Mouse (Mus musculus) heart, embryonic 15.5 days (tissue): ENCODE data around the gene Fbf1. TPM values are rescaled to one million over a fixed set of nuclear protein-coding genes. Genes with fewer than 3 reads are reported as not detected.

Source experiments
- ATAC-seq: fragments of 200-750 bp; cut with Nextera tagmentation; replicated peaks from 2 replicates; pipeline ENCODE4 v1.8.0; 2017; ENCODE audit warnings: low read depth, moderate TSS enrichment; ENCODE audit not compliant: insufficient number of reproducible peaks, insufficient read depth, low FRiP score
- H3K27ac ChIP-seq: fragments of 300-500 bp; sonication (generic); 2 replicates; pipeline ENCODE4 v1.5.1; 2015; ENCODE audit warnings: mild to moderate bottlenecking, inconsistent platforms
- H3K27me3 ChIP-seq: fragments of 300-500 bp; sonication (generic); 2 replicates; pipeline ENCODE4 v1.6.1; 2015; ENCODE audit warnings: inconsistent platforms
- H3K36me3 ChIP-seq: fragments of 300-500 bp; sonication (generic); 2 replicates; pipeline ENCODE4 v1.6.1; 2015; ENCODE audit warnings: mild to moderate bottlenecking, inconsistent platforms
- H3K4me1 ChIP-seq: fragments of 300-500 bp; sonication (generic); replicated peaks from 2 replicates; pipeline ENCODE4 v1.6.1; 2015; ENCODE audit warnings: inconsistent platforms
- H3K4me2 ChIP-seq: fragments of 300-500 bp; sonication (generic); 2 replicates; pipeline ENCODE4 v1.6.1; 2015; ENCODE audit warnings: inconsistent platforms, mild to moderate bottlenecking, moderate library complexity
- H3K4me3 ChIP-seq: fragments of 300-500 bp; sonication (generic); 2 replicates; pipeline ENCODE4 v1.5.1; 2015; ENCODE audit warnings: mild to moderate bottlenecking, inconsistent platforms
- H3K9ac ChIP-seq: fragments of 300-500 bp; sonication (generic); 2 replicates; pipeline ENCODE4 v1.6.1; 2015; ENCODE audit warnings: mild to moderate bottlenecking, inconsistent platforms
- H3K9me3 ChIP-seq: fragments of 300-500 bp; sonication (generic); replicated peaks from 2 replicates; pipeline ENCODE4 v1.6.1; 2016; ENCODE audit warnings: inconsistent platforms
- WGBS: fragments of 180-500 bp; shearing (Covaris S2); methylation state at CpG from one replicate; pipeline ENCODE4 v1.1.7; 2015; ENCODE audit warnings: mixed read lengths; 5-methylcytosine and 5-hydroxymethylcytosine counted together
- polyA plus RNA-seq: library from polyadenylated mRNA; unstranded; fragments of >200 nt; fragmentation: Nextera tagmentation; extraction: Ambion mirVana; gene quantifications from 2 replicates; pipeline ENCODE4 v1.2.1, GENCODE M21; 2015

Gene Fbf1
- polyA plus RNA-seq = 19.8 and 26.0 TPM in 2 replicates

DNA sequence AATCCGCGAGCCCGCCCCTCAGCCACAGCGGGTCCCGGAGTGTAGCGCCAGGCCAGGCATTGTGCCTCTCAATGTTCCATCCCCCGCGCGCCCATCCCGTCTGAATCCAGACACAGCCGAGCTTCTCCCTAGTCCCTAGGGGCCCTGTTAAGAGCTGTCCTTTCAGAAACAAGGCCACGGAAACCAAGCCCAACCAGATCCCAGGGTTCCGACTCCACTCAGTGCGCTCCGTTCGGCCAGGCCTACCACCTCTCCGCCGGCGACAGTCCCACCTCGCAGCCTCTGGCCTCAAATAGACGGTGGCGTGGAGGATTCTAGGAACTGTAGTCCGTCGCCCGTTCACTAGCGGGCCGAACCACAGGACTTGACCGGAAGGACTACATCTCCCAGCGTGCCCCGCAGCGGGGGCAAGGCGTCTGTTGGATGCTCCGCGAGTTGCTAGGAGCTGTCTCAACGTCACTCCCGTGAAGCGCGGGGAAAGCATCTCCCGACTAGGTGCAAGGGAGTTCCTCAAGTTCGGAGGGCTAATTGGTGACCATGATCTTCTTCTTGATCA, at the start of gene Fbf1:
Fbf1 (minus strand) TSS at position 283 of the 556 bp plus-strand sequence.
- Histone ChIP-seq H3K9ac (peak within 1 kb of the TSS; percentile 75), H3K9me3 (no peaks in the 10 kb centered on the region), H3K4me2 (peak within 1 kb of the TSS; percentile 83), H3K4me1 (peaks cover 19% of the 10 kb centered on the region), H3K4me3 (peak within 1 kb of the TSS; percentile 73), H3K27me3 (no peaks in the 10 kb centered on the region), H3K27ac (peak within 1 kb of the TSS; percentile 96), H3K36me3 (peaks cover 21% of the 10 kb centered on the region)
- ATAC-seq = peak; percentile 96
- under 1% methylated on average over 40 of the region's 40 CpGs for WGBS

DNA sequence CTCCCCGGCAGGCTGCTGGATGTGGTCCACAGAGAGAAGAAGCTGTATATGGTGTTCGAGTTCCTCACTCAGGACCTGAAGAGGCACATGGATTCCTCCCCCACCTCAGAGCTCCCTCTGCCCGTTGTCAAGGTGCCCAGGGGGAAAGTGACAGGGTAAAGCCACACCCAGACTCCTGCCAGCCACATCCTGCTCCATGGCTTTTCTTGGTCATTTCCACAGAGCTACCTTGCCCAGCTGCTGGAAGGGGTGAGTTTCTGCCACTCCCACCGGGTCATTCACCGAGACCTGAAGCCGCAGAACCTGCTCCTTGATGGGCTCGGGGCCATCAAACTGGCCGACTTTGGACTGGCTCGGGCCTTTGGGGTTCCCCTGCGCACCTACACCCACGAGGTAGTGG, 48.6 kb upstream of the Fbf1 start:
- no peak for ATAC-seq
- Histone ChIP-seq H3K4me3 (no peak overlapping the region), H3K4me2 (no peak overlapping the region), H3K4me1 (peaks cover 27% of the 10 kb centered on the region), H3K36me3 (peaks cover 4% of the 10 kb centered on the region; the same call in 1 of the 2 replicates), H3K27ac (no peak overlapping the region), H3K27me3 (peaks cover 12% of the 10 kb centered on the region), H3K9me3 (no peaks in the 10 kb centered on the region), H3K9ac (no peak overlapping the region)
- WGBS = 80% methylated on average over 11 of the region's 11 CpGs

DNA sequence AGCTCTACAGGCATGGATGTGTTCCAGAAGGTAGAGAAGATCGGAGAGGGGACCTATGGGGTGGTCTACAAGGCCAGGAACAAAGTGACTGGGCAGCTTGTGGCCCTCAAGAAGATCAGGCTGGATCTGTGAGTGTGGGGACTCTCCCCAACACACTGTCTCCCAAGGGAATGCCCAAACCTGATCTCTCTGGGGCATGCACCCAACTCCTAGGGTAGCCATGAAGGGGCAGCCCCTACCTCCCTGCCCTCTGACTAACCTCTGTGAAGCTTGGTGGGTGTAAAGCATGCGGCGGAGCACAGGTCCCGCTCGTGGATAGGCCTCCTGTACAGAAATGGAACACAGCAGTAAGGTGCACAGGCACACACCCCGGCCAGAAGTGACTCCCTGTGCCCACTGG, 48.0 kb upstream of the Fbf1 start:
- Histone ChIP-seq H3K27me3 (peaks cover 6% of the 10 kb centered on the region), H3K36me3 (peaks cover 4% of the 10 kb centered on the region; the same call in 1 of the 2 replicates), H3K27ac (no peak overlapping the region), H3K9ac (no peak overlapping the region), H3K4me1 (peaks cover 26% of the 10 kb centered on the region), H3K4me2 (no peak overlapping the region), H3K4me3 (no peak overlapping the region), H3K9me3 (no peaks in the 10 kb centered on the region)
- ATAC-seq = no peak
- 86% methylated on average over 6 of the region's 6 CpGs for WGBS

DNA sequence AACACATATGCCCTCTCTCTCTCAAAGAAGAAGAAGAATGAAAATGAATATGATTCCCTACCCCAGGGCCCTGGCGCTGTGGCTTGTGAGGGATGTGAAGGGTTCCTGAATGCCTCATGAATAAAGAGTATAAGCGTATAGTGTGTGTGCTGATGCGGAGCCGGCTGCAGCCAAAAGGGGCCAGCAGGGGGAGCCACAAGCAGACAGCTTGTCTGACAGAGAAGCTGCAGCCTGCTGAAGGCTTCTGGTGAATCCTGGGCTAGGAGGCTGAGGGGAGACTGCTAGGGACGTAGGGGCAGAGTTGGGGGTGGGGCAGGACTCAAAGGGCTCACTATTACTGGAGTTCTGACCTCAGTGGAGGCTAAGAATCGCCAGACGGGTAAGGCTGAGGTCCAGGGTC, 47.2 kb upstream of the Fbf1 start:
- peaks cover 4% of the 10 kb centered on the region; the same call in 1 of the 2 replicates for H3K36me3 ChIP-seq
- no peak for ATAC-seq
- H3K27ac ChIP-seq = no peak overlapping the region
- no peak overlapping the region for H3K9ac ChIP-seq
- H3K4me2 ChIP-seq = no peak overlapping the region
- 82% methylated on average over 7 of the region's 7 CpGs for WGBS
- H3K27me3 ChIP-seq = no peaks in the 10 kb centered on the region
- H3K4me3 ChIP-seq = no peak overlapping the region
- H3K9me3 ChIP-seq = no peaks in the 10 kb centered on the region
- peaks cover 24% of the 10 kb centered on the region for H3K4me1 ChIP-seq

DNA sequence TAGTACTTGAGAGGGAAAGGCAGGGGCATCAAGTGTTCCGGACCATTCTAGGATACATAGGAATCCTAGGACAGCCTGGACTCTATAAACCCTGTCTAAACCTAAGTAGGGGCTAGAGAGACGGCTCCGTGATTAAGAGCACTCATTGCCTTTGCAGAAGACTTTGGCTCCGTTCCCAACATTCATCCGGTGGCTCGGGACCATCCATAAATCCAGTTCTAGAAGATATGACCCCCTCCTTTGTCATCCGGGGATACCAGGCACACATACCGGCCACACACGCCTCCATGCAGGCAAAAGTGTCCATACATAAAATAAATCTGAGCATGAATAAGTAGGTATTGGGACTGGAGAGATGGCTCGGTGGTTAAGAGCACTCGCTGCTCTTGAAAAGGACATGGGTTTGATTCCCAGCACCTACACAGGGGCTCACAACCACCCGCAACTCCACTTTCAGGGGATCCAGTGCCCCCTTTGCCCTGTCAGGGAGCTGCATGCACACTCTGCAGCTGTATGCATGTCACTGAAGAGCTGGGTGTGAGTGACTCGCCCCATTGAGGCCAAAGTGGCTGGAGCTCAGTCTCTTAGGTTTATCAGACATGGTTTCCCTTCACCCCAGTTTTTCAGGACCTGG, 46.0 kb upstream of the Fbf1 start:
- peaks cover 14% of the 10 kb centered on the region for H3K4me1 ChIP-seq
- H3K4me3 ChIP-seq = no peak overlapping the region
- no peaks in the 10 kb centered on the region for H3K27me3 ChIP-seq
- no peak for ATAC-seq
- no peak overlapping the region for H3K27ac ChIP-seq
- peaks cover 4% of the 10 kb centered on the region; the same call in 1 of the 2 replicates for H3K36me3 ChIP-seq
- WGBS = 78% methylated on average over 13 of the region's 13 CpGs
- H3K9ac ChIP-seq = no peak overlapping the region
- H3K9me3 ChIP-seq = no peaks in the 10 kb centered on the region
- no peak overlapping the region for H3K4me2 ChIP-seq

DNA sequence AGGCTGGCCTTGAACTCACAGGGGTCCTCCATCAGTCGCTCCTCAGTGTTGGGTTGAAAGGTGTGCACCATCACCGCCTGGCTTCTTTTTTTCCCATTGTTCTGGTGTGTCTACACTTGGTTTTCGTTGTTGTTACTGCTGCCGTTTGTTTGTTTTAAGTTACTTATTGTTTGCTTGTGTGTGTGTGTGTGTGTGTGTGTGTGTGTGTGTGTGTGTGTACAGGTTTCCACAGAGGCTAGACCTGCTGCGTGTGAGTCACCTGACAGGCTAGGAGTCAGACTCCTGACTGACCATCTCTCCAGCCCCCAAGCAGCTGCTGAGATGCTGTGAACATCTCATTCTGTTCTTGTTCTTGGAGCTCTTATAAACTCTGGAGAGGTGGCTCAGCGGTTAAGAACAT, 44.9 kb upstream of the Fbf1 start:
- Histone ChIP-seq H3K4me3 (no peak overlapping the region), H3K4me2 (no peak overlapping the region), H3K9me3 (no peaks in the 10 kb centered on the region), H3K27me3 (no peaks in the 10 kb centered on the region), H3K4me1 (peaks cover 2% of the 10 kb centered on the region), H3K27ac (no peak overlapping the region), H3K36me3 (peaks cover 4% of the 10 kb centered on the region), H3K9ac (no peak overlapping the region)
- 89% methylated on average over 6 of the region's 6 CpGs for WGBS
- no peak for ATAC-seq

DNA sequence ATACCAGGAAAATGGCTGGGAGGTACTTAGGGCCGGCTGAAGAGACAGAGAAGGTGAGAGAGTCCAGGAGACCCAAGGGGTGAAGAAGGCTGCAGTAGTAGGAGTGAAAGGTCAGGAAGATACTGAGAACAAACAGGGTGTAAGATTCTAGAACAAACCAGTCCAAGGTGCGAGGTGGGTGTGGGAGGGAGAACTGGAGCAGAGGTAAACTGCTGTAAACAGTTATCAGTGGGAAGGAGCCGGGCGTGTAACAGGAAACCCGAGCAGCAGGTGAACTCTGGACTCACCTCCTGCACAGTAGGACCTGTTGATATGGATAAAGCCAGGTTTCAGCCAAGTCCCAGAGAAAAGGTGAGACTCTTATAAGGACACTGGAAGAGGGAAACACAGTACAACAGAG, 42.7 kb upstream of the Fbf1 start:
- WGBS = 68% methylated on average over 5 of the region's 5 CpGs
- no peaks in the 10 kb centered on the region for H3K27me3 ChIP-seq
- no peaks in the 10 kb centered on the region for H3K9me3 ChIP-seq
- ATAC-seq = no peak
- H3K36me3 ChIP-seq = peaks cover 21% of the 10 kb centered on the region
- H3K4me3 ChIP-seq = no peak overlapping the region
- no peak overlapping the region for H3K9ac ChIP-seq
- no peak overlapping the region for H3K27ac ChIP-seq
- H3K4me2 ChIP-seq = no peak overlapping the region
- no peaks in the 10 kb centered on the region for H3K4me1 ChIP-seq

DNA sequence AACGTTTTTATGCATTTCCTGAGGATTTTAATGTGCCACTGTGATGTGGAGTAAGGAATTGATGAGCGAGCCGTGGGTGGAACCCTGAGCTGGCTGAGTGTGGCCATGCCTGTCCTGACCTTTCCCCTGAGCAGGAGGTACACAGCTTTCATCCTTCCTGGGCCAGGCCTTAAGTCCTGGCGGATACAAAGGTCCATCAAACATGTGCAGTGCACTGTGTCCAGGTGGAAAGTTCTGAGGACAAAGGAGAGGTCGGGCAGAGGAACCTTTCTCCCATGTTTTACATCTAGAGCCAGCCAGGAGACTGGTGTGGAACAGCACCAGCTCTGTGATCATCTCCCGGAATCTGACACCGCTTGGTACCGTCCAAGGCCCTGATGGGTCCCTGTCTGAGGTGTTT, 41.3 kb upstream of the Fbf1 start:
- Histone ChIP-seq H3K4me2 (no peak overlapping the region), H3K36me3 (peaks cover 24% of the 10 kb centered on the region), H3K9me3 (no peaks in the 10 kb centered on the region), H3K27ac (no peak overlapping the region), H3K9ac (no peak overlapping the region), H3K4me1 (no peaks in the 10 kb centered on the region), H3K27me3 (no peaks in the 10 kb centered on the region), H3K4me3 (no peak overlapping the region)
- ATAC-seq = no peak
- WGBS = 75% methylated on average over 8 of the region's 8 CpGs

DNA sequence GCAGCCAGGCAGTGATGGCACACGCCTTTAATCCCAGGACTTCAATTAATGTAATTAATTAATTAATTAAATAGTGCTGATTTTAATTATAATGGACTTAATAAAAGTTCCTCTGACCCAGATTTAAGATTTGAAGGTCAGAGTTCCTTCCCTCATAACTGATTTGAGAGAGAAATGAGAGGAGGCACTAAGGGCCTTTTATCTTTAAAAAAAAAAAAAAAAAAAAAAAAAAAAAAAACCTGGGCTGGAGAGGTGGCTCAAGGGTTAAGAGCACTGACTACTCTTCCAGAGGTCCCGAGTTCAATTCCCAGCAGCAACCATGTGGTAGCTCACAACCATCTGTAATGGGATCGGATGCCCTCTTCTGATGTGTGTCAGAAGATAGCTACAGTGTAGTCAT, 40.7 kb upstream of the Fbf1 start:
- Histone ChIP-seq H3K27ac (no peak overlapping the region), H3K9ac (no peak overlapping the region), H3K27me3 (no peaks in the 10 kb centered on the region), H3K4me2 (no peak overlapping the region), H3K9me3 (no peaks in the 10 kb centered on the region), H3K36me3 (peaks cover 24% of the 10 kb centered on the region), H3K4me1 (no peaks in the 10 kb centered on the region), H3K4me3 (no peak overlapping the region)
- no peak for ATAC-seq
- WGBS = 86% methylated on average over 3 of the region's 3 CpGs

DNA sequence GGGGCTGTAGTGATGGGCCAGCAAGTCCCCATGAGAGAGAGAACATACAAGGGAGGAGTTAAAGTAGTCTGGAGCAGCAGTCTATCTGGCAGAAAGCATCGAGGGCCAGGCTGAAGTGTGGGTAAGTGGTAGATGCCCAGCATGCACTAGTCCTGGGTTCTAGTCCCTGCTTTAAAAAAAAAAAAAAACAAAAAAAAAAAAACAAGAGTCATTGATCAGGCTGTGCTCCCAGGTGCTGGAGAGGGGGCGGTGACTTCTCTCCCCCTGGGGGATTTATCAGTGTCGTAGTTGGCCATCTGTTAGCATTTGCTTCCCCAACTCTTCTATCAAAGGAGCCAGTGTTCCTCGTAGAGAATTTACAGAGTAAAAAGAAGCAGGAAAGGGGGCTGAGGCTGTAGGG, 38.7 kb upstream of the Fbf1 start:
- no peak for ATAC-seq
- no peak overlapping the region for H3K4me3 ChIP-seq
- no peak overlapping the region for H3K9ac ChIP-seq
- WGBS = 72% methylated on average over 4 of the region's 4 CpGs
- peaks cover 20% of the 10 kb centered on the region for H3K36me3 ChIP-seq
- no peak overlapping the region for H3K4me2 ChIP-seq
- no peaks in the 10 kb centered on the region for H3K4me1 ChIP-seq
- no peaks in the 10 kb centered on the region for H3K27me3 ChIP-seq
- H3K27ac ChIP-seq = no peak overlapping the region
- H3K9me3 ChIP-seq = no peaks in the 10 kb centered on the region

DNA sequence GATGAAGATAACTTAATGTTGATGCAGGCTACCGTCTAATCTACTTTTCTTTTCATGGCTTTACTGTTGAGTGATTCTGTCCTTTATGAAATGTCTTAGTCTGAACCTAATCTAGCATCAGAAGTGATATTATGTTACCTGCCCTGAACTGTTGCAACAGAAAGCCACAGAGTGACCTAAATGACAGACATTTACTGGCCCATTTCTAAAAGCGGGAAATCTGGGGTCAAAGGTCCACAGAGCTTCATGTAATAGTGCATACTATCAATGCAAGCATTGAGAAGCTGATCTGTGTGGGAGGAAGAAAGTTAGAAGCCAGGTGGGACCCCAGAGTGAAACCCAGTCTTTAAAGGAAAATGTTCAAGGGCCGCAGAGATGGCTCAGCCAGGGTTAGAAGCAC, 35.2 kb upstream of the Fbf1 start:
- ATAC-seq = no peak
- H3K4me3 ChIP-seq = no peak overlapping the region
- no peak overlapping the region for H3K4me2 ChIP-seq
- no peaks in the 10 kb centered on the region for H3K27me3 ChIP-seq
- peaks cover 5% of the 10 kb centered on the region; the same call in 1 of the 2 replicates for H3K4me1 ChIP-seq
- H3K9me3 ChIP-seq = no peaks in the 10 kb centered on the region
- H3K36me3 ChIP-seq = peaks cover 20% of the 10 kb centered on the region
- WGBS = 89% methylated on average over 3 of the region's 3 CpGs
- H3K9ac ChIP-seq = no peak overlapping the region
- no peak overlapping the region for H3K27ac ChIP-seq

DNA sequence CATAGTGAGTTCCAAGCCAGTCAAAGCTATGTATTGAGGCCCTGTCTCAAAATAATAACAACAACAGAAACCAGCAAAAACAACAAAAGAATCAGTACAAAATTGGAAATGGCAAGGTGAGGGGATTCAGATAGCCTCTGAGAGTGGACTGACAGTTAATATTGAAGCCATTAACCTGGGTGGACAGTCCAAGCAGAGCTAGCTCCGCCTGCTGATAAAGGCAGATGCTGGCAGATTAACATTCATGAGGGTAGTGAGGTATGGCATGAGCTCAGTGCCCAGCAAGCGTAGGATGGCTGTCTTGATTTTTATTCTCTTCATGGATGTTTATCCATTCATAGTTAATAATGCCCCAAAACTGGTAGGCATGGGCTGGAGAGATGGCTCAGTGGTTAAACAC, 33.2 kb upstream of the Fbf1 start:
- no peaks in the 10 kb centered on the region for H3K27me3 ChIP-seq
- no peak overlapping the region for H3K9ac ChIP-seq
- H3K27ac ChIP-seq = no peak overlapping the region
- no peak overlapping the region for H3K4me3 ChIP-seq
- H3K4me2 ChIP-seq = no peak overlapping the region
- no peaks in the 10 kb centered on the region for H3K9me3 ChIP-seq
- no peak for ATAC-seq
- peaks cover 14% of the 10 kb centered on the region for H3K4me1 ChIP-seq
- H3K36me3 ChIP-seq = peaks cover 13% of the 10 kb centered on the region; the same call in 1 of the 2 replicates
- 89% methylated on average over 2 of the region's 2 CpGs for WGBS
